In genomic region chr13:23730479-23730878, GRCm38 (mm10) we compare ENCODE assay signal across 9 mouse cellular contexts. TPM values are rescaled to one million over a fixed set of nuclear protein-coding genes. Genes with fewer than 3 reads are reported as not detected.
DNase-seq lines count a peak whose midpoint lies in the region; ATAC-seq and TF ChIP-seq lines count a peak whose summit lies in the region.
"Had no signal": no experiment of that assay in that cellular context is flagged by ENCODE, and none has a peak within 500 bp of the region (broad histone marks: within the 10 kb centered on the region; RNA-seq: fewer than 3 reads in every experiment).

No protein-coding gene starts in this region.

- no peak for ATAC-seq in embryonic facial prominence, embryonic 14.5 days (ENCODE audit: low read depth)
- ATAC-seq in lung, postnatal 0 days: peak; percentile 86
- no peak for ATAC-seq in granulocyte monocyte progenitor cell, adult 5-6 weeks (replicated peaks; ENCODE audit: poor library complexity, severe bottlenecking)

- H3K9ac ChIP-seq in embryonic facial prominence, embryonic 14.5 days (ENCODE audit: low read depth, low read length): no peak overlapping the region
- H3K9ac ChIP-seq in lung, postnatal 0 days (replicated peaks; ENCODE audit: low read depth): no peak overlapping the region

- peak; percentile 24 for DNase-seq in gastrocnemius, adult 18-20 months (ENCODE audit: low spot score)
- DNase-seq in gastrocnemius, postnatal 14 days: no peak
- peak; percentile 31 for DNase-seq in embryonic facial prominence, embryonic 14.5 days (ENCODE audit: low spot score)
- peak; percentile 73 to 90 for DNase-seq in kidney, adult 8-10 months
- DNase-seq in lung, postnatal 0 days (ENCODE audit: low spot score): peak; percentile 87
- DNase-seq in layer of hippocampus, adult 18-20 months (ENCODE audit: low spot score in 2 of 2): no peak
- DNase-seq in thymus, postnatal 25 days: no peak

- intact Hi-C loops in gastrocnemius, postnatal 14 days (cut with DNase I; ENCODE audit: low total_unique reads): no loop called here

- H3K9me3 ChIP-seq in embryonic facial prominence, embryonic 14.5 days (ENCODE audit: control insufficient read depth, low read length): no peaks in the 10 kb centered on the region
- no peaks in the 10 kb centered on the region for H3K9me3 ChIP-seq in lung, postnatal 0 days (ENCODE audit: low read length)

- no peaks in the 10 kb centered on the region for H3K27me3 ChIP-seq in embryonic facial prominence, embryonic 14.5 days (replicated peaks; ENCODE audit: control insufficient read depth, insufficient read depth, low read length)
- no peaks in the 10 kb centered on the region for H3K27me3 ChIP-seq in lung, postnatal 0 days (replicated peaks; ENCODE audit: insufficient read depth, low read length)

- H3K4me1 ChIP-seq in embryonic facial prominence, embryonic 14.5 days (ENCODE audit: control insufficient read depth, insufficient read depth, low read length): no peaks in the 10 kb centered on the region
- 0 out of 2 replicates have a peak, but pooled peaks cover 3% of the 10 kb centered on the region for H3K4me1 ChIP-seq in lung, postnatal 0 days (ENCODE audit: insufficient read depth, low read depth, low read length)

- H3K27ac ChIP-seq in embryonic facial prominence, embryonic 14.5 days (replicated peaks; ENCODE audit: low read depth, low read length): no peak overlapping the region
- no peak overlapping the region for H3K27ac ChIP-seq in lung, postnatal 0 days (ENCODE audit: low read length)

- WGBS in embryonic facial prominence, embryonic 14.5 days: 34% methylated on average over 8 of the region's 8 CpGs
- 19% methylated on average over 8 of the region's 8 CpGs for WGBS in lung, postnatal 0 days

- H3K4me2 ChIP-seq in embryonic facial prominence, embryonic 14.5 days (ENCODE audit: low read depth, low read length): no peak overlapping the region
- H3K4me2 ChIP-seq in lung, postnatal 0 days (replicated peaks; ENCODE audit: low read depth, low read length): no peak overlapping the region

- H3K36me3 ChIP-seq in embryonic facial prominence, embryonic 14.5 days (ENCODE audit: control insufficient read depth, insufficient read depth, low read length): no peaks in the 10 kb centered on the region
- no peaks in the 10 kb centered on the region for H3K36me3 ChIP-seq in lung, postnatal 0 days (ENCODE audit: insufficient read depth, low read length)

- peak; percentile 48; the same call in 1 of the 2 replicates for TF ChIP-seq EP300 in lung, postnatal 0 days (IDR thresholded peaks at IDR 0.05)

- H3K4me3 ChIP-seq in embryonic facial prominence, embryonic 14.5 days (ENCODE audit: low read depth, low read length): no peak overlapping the region
- H3K4me3 ChIP-seq in lung, postnatal 0 days (ENCODE audit: low read depth, low read length): no peak overlapping the region

- no peak for TF ChIP-seq CTCF in lung, postnatal 0 days (IDR thresholded peaks at IDR 0.05)

RNA-seq across cellular contexts. Expression of gene Hist1h1c, which starts 8.1 kb away (rescaled TPM):
- total RNA-seq in gastrocnemius, adult 18-20 months (2021): 100 to 1,000 TPM; 157 to 219 TPM
- 100 to 1,000 TPM; 258 to 269 TPM for total RNA-seq in gastrocnemius, postnatal 14 days (2021)
- polyA plus RNA-seq in embryonic facial prominence, embryonic 14.5 days (2014; fragmentation: Nextera tagmentation; extraction: Ambion mirVana): 36.1 and 37.8 TPM in 2 replicates
- polyA plus RNA-seq in lung, postnatal 0 days (2015; fragmentation: Nextera tagmentation; extraction: Ambion mirVana): 38.9 and 43.3 TPM in 2 replicates
- 10 to 100 TPM; 47.0 to 47.3 TPM for total RNA-seq in layer of hippocampus, adult 18-20 months (2021)
- 61.8 and 110 TPM in 2 replicates for total RNA-seq in granulocyte monocyte progenitor cell, adult 5-6 weeks (2014; fragmentation: Nextera tagmentation)
- total RNA-seq in granulocyte monocyte progenitor cell, adult 5-6 weeks (2017): 737 and 810 TPM in 2 replicates

RNA-seq across cellular contexts. Expression of gene Hist1h3c, which starts 14.9 kb away (rescaled TPM):
- total RNA-seq in gastrocnemius, adult 18-20 months (2021): not detected
- 10 to 100 TPM; 31.6 to 33.2 TPM for total RNA-seq in gastrocnemius, postnatal 14 days (2021)
- polyA plus RNA-seq in embryonic facial prominence, embryonic 14.5 days (2014; fragmentation: Nextera tagmentation; extraction: Ambion mirVana): 5.1 and 7.5 TPM in 2 replicates
- polyA plus RNA-seq in lung, postnatal 0 days (2015; fragmentation: Nextera tagmentation; extraction: Ambion mirVana): 0.27 TPM in 1 of 2 replicates, not detected in the other
- total RNA-seq in layer of hippocampus, adult 18-20 months (2021): under 1 TPM; 0.62 to 0.63 TPM
- 24.5 and 38.0 TPM in 2 replicates for total RNA-seq in granulocyte monocyte progenitor cell, adult 5-6 weeks (2014; fragmentation: Nextera tagmentation)
- total RNA-seq in granulocyte monocyte progenitor cell, adult 5-6 weeks (2017): 507 and 886 TPM in 2 replicates
- polyA plus RNA-seq: neural tube, embryonic 14.5 days had no signal

RNA-seq across cellular contexts. Expression of gene Hist1h2bb, which starts 16.1 kb away (rescaled TPM):
- total RNA-seq in gastrocnemius, adult 18-20 months (2021): 1 to 10 TPM; 1.3 to 1.4 TPM
- total RNA-seq in gastrocnemius, postnatal 14 days (2021): 10 to 100 TPM; 42.8 to 44.6 TPM
- 1.2 and 2.1 TPM in 2 replicates for polyA plus RNA-seq in embryonic facial prominence, embryonic 14.5 days (2014; fragmentation: Nextera tagmentation; extraction: Ambion mirVana)
- polyA plus RNA-seq in lung, postnatal 0 days (2015; fragmentation: Nextera tagmentation; extraction: Ambion mirVana): 0.99 TPM in 1 of 2 replicates, not detected in the other
- 10 to 100 TPM; 15.7 to 19.5 TPM for total RNA-seq in layer of hippocampus, adult 18-20 months (2021)
- 155 and 176 TPM in 2 replicates for total RNA-seq in granulocyte monocyte progenitor cell, adult 5-6 weeks (2014; fragmentation: Nextera tagmentation)
- total RNA-seq in granulocyte monocyte progenitor cell, adult 5-6 weeks (2017): 3,446 and 3,529 TPM in 2 replicates
- polyA plus RNA-seq: neural tube, embryonic 14.5 days had no signal

RNA-seq across cellular contexts. Expression of gene Hfe, which starts 19.8 kb away (rescaled TPM):
- total RNA-seq in gastrocnemius, adult 18-20 months (2021): 10 to 100 TPM; 25.6 to 25.7 TPM
- 10 to 100 TPM; 15.3 to 17.6 TPM for total RNA-seq in gastrocnemius, postnatal 14 days (2021)
- 9.6 and 10.3 TPM in 2 replicates for polyA plus RNA-seq in embryonic facial prominence, embryonic 14.5 days (2014; fragmentation: Nextera tagmentation; extraction: Ambion mirVana)
- polyA plus RNA-seq in lung, postnatal 0 days (2015; fragmentation: Nextera tagmentation; extraction: Ambion mirVana): 25.3 and 26.3 TPM in 2 replicates
- 1 to 10 TPM; 4.1 to 4.2 TPM for total RNA-seq in layer of hippocampus, adult 18-20 months (2021)
- total RNA-seq in granulocyte monocyte progenitor cell, adult 5-6 weeks (2014; fragmentation: Nextera tagmentation): 7.9 and 19.9 TPM in 2 replicates
- 7.6 and 9.7 TPM in 2 replicates for total RNA-seq in granulocyte monocyte progenitor cell, adult 5-6 weeks (2017)

RNA-seq across cellular contexts. Expression of gene Hist1h2ab, which starts 20.4 kb away (rescaled TPM):
- under 1 TPM in 1 of 2 experiments, not detected in 1; 0.82 TPM for total RNA-seq in gastrocnemius, adult 18-20 months (2021)
- total RNA-seq in gastrocnemius, postnatal 14 days (2021): 10 to 100 TPM; 67.6 to 81.2 TPM
- polyA plus RNA-seq in embryonic facial prominence, embryonic 14.5 days (2014; fragmentation: Nextera tagmentation; extraction: Ambion mirVana): 30.2 and 32.6 TPM in 2 replicates
- polyA plus RNA-seq in lung, postnatal 0 days (2015; fragmentation: Nextera tagmentation; extraction: Ambion mirVana): 5.3 and 6.1 TPM in 2 replicates
- total RNA-seq in layer of hippocampus, adult 18-20 months (2021): 10 to 100 TPM; 28.1 to 35.2 TPM
- 9.2 and 31.4 TPM in 2 replicates for total RNA-seq in granulocyte monocyte progenitor cell, adult 5-6 weeks (2014; fragmentation: Nextera tagmentation)
- total RNA-seq in granulocyte monocyte progenitor cell, adult 5-6 weeks (2017): 1,996 and 2,074 TPM in 2 replicates

Comparison
In these comparisons a context has a peak if more than half of its experiments do, and no peak if none do; other contexts are left out.
1. DNase-seq: peak in gastrocnemius, adult 18-20 months (single experiment), embryonic facial prominence, embryonic 14.5 days (single experiment), kidney, adult 8-10 months (2 of 2) and lung, postnatal 0 days (single experiment); none in gastrocnemius, postnatal 14 days (single experiment), layer of hippocampus, adult 18-20 months (0 of 2) and thymus, postnatal 25 days (single experiment).
2. RNA of gene Hist1h3c, which starts 14.9 kb away (total RNA-seq): 24.5 to 886 TPM in granulocyte monocyte progenitor cell, adult 5-6 weeks and 31.6 to 33.2 TPM in gastrocnemius, postnatal 14 days; 0.62 to 0.63 TPM in layer of hippocampus, adult 18-20 months and not detected in gastrocnemius, adult 18-20 months; every median in the first group is over 10 times any median in the second.
3. RNA of gene Hist1h2bb, which starts 16.1 kb away (total RNA-seq): 155 to 3,529 TPM in granulocyte monocyte progenitor cell, adult 5-6 weeks, 42.8 to 44.6 TPM in gastrocnemius, postnatal 14 days and 15.7 to 19.5 TPM in layer of hippocampus, adult 18-20 months; 1.3 to 1.4 TPM in gastrocnemius, adult 18-20 months; every median in the first group is over 4 times any median in the second.